ENCODE assay signal across 9 mouse cellular contexts in the genomic region with DNA sequence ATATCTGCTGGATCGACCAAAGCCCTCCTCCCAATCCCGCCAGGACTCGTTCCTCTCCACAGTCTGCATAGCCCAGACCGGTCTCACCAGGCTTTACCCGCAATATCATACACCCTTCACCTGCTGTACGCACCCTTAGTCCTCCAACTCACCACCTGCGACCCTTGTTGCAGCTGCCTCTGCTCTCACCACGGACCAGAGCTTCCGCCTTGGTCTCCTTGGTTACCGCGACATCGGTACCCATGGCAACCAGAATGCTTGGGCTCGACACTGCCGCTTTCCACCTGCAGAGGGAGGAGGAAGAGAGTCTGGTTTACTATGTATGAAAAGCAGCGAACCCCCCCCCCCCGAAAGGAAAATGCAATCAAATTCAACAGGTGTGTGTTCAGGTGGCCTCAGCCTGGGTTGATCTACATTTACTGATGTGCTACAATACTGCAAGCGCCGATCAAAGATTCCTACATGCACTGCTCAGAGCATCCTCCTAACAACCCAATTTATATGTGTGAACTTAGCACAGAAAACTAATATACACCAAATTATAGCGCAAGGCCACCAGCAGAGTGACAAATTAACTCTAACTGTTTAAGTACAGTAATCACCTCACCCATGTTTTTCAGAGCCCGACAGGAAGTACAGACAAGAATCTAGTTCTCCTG. TPM values are rescaled to one million over a fixed set of nuclear protein-coding genes. Genes with fewer than 3 reads are reported as not detected.
DNase-seq lines count a peak whose midpoint lies in the region; ATAC-seq and TF ChIP-seq lines count a peak whose summit lies in the region.
"Had no signal": no experiment of that assay in that cellular context is flagged by ENCODE, and none has a peak within 500 bp of the region (broad histone marks: within the 10 kb centered on the region; RNA-seq: fewer than 3 reads in every experiment).

A gene (minus strand): TSS at position 197 of the 659 bp plus-strand sequence.

- H3K27me3 ChIP-seq in heart, embryonic 11.5 days (ENCODE audit: control insufficient read depth, insufficient read depth, low read length): no peaks in the 10 kb centered on the region
- H3K27me3 ChIP-seq in embryonic facial prominence, embryonic 12.5 days: no peaks in the 10 kb centered on the region
- no peaks in the 10 kb centered on the region for H3K27me3 ChIP-seq in hindbrain, embryonic 15.5 days
- H3K27me3 ChIP-seq: Patski had no signal

- intact Hi-C loops in left cerebral cortex, adult 2 months (cut with DNase I): no loop called here

- WGBS in heart, embryonic 11.5 days (ENCODE audit: insufficient replicate concordance): 19% methylated on average over 20 of the region's 20 CpGs
- 16% methylated on average over 20 of the region's 20 CpGs for WGBS in embryonic facial prominence, embryonic 12.5 days
- WGBS in hindbrain, embryonic 15.5 days: 15% methylated on average over 20 of the region's 20 CpGs

- H3K4me3 ChIP-seq in heart, embryonic 11.5 days (ENCODE audit: low read depth, low read length): peak within 1 kb of the TSS; percentile 20
- H3K4me3 ChIP-seq in embryonic facial prominence, embryonic 12.5 days: peak within 1 kb of the TSS; percentile 18
- peak within 1 kb of the TSS; percentile 48 for H3K4me3 ChIP-seq in hindbrain, embryonic 15.5 days
- H3K4me3 ChIP-seq in left cerebral cortex, adult 2 months: peak within 1 kb of the TSS; percentile 52

- no peaks in the 10 kb centered on the region for H3K9me3 ChIP-seq in heart, embryonic 11.5 days (replicated peaks; ENCODE audit: control insufficient read depth, low read length)
- H3K9me3 ChIP-seq in embryonic facial prominence, embryonic 12.5 days: no peaks in the 10 kb centered on the region
- no peaks in the 10 kb centered on the region for H3K9me3 ChIP-seq in hindbrain, embryonic 15.5 days

- no peak within 1 kb of the TSS for H3K9ac ChIP-seq in heart, embryonic 11.5 days (ENCODE audit: low read depth, low read length)
- no peak within 1 kb of the TSS for H3K9ac ChIP-seq in embryonic facial prominence, embryonic 12.5 days
- no peak within 1 kb of the TSS for H3K9ac ChIP-seq in hindbrain, embryonic 15.5 days

- H3K4me2 ChIP-seq in heart, embryonic 11.5 days: peak within 1 kb of the TSS; percentile 58
- H3K4me2 ChIP-seq in embryonic facial prominence, embryonic 12.5 days (replicated peaks): peak within 1 kb of the TSS; percentile 49
- H3K4me2 ChIP-seq in hindbrain, embryonic 15.5 days: peak within 1 kb of the TSS; percentile 88

- peak; percentile 69 for ATAC-seq in heart, embryonic 11.5 days (replicated peaks; ENCODE audit: insufficient number of reproducible peaks, low FRiP score, low TSS enrichment)
- ATAC-seq in embryonic facial prominence, embryonic 12.5 days (ENCODE audit: insufficient number of reproducible peaks, insufficient read depth, low FRiP score, low TSS enrichment): peak; percentile 87
- peak; percentile 99 for ATAC-seq in hindbrain, embryonic 15.5 days (ENCODE audit: low FRiP score, low read depth)
- ATAC-seq: Patski had no signal

- H3K4me1 ChIP-seq in heart, embryonic 11.5 days (ENCODE audit: control insufficient read depth, insufficient read depth, low read length): no peaks in the 10 kb centered on the region
- H3K4me1 ChIP-seq in embryonic facial prominence, embryonic 12.5 days: no peaks in the 10 kb centered on the region
- 0 out of 2 replicates have a peak, but pooled peaks cover 4% of the 10 kb centered on the region for H3K4me1 ChIP-seq in hindbrain, embryonic 15.5 days (replicated peaks)

- no peak within 1 kb of the TSS for H3K27ac ChIP-seq in heart, embryonic 11.5 days (ENCODE audit: low read depth, low read length)
- no peak within 1 kb of the TSS for H3K27ac ChIP-seq in embryonic facial prominence, embryonic 12.5 days
- no peak within 1 kb of the TSS for H3K27ac ChIP-seq in hindbrain, embryonic 15.5 days (replicated peaks)
- H3K27ac ChIP-seq in left cerebral cortex, adult 2 months: no peak within 1 kb of the TSS

- TF ChIP-seq CTCF in left cerebral cortex, adult 2 months (IDR thresholded peaks at IDR 0.05): peak; percentile 58

- H3K36me3 ChIP-seq in heart, embryonic 11.5 days (ENCODE audit: control insufficient read depth, insufficient read depth, low read length): no peaks in the 10 kb centered on the region
- no peaks in the 10 kb centered on the region for H3K36me3 ChIP-seq in embryonic facial prominence, embryonic 12.5 days
- no peaks in the 10 kb centered on the region for H3K36me3 ChIP-seq in hindbrain, embryonic 15.5 days

- no peak for DNase-seq in heart, adult 8-10 months (ENCODE audit: low spot score)
- DNase-seq in left cerebral cortex, adult 2 months (ENCODE audit: extremely low spot score in 1 of 2, low spot score in 2 of 2): peak; percentile 70 to 80
- DNase-seq in lung, postnatal 4 days: peak; percentile 15 to 25
- DNase-seq in right cerebral cortex, adult 18-20 months: peak; percentile 81
- DNase-seq in yolk sac, embryonic 10.5 days (ENCODE audit: low spot score): peak; percentile 32

RNA-seq across cellular contexts. Expression of the gene that starts here (rescaled TPM):
- polyA plus RNA-seq in heart, embryonic 11.5 days (2014; fragmentation: Nextera tagmentation; extraction: Ambion mirVana): not detected in 2 replicates
- total RNA-seq in heart, adult 8-10 months (2022): not detected
- not detected in 2 replicates for polyA plus RNA-seq in embryonic facial prominence, embryonic 12.5 days (2016; fragmentation: Nextera tagmentation; extraction: Ambion mirVana)
- polyA plus RNA-seq in hindbrain, embryonic 15.5 days (2015; fragmentation: Nextera tagmentation; extraction: Ambion mirVana): 0.74 and 0.93 TPM in 2 replicates
- 1 to 10 TPM; 3.1 to 4.0 TPM for total RNA-seq in left cerebral cortex, adult 2 months (2021)
- polyA plus RNA-seq: Patski had no signal

Comparison
In these comparisons a context has a peak if more than half of its experiments do, and no peak if none do; other contexts are left out.
1. RNA of the gene that starts here (total RNA-seq): 3.1 to 4.0 TPM in left cerebral cortex, adult 2 months; not detected in heart, adult 8-10 months; every median in the first group is over 4 times any median in the second.
2. Peak in ATAC-seq, H3K4me3 ChIP-seq and H3K4me2 ChIP-seq in heart, embryonic 11.5 days; RNA of the gene not detected or under 1 TPM.
3. Peak in ATAC-seq, H3K4me3 ChIP-seq and H3K4me2 ChIP-seq in embryonic facial prominence, embryonic 12.5 days; RNA of the gene not detected or under 1 TPM.
4. Peak in ATAC-seq, H3K4me3 ChIP-seq and H3K4me2 ChIP-seq in hindbrain, embryonic 15.5 days; RNA of the gene not detected or under 1 TPM.
5. Peak in every context shown above with its lines, with median percentiles within 50 percentile points of each other: ATAC-seq, H3K4me2 ChIP-seq and H3K4me3 ChIP-seq.